Mouse (Mus musculus) limb, embryonic 13.5 days (tissue): ENCODE measurements around the gene Grin3b. TPM values are rescaled to one million over a fixed set of nuclear protein-coding genes. Genes with fewer than 3 reads are reported as not detected.

Experiments used
- ATAC-seq: fragments of 200-750 bp; cut with Nextera tagmentation; 2 replicates; pipeline ENCODE4 v1.8.0; 2017; ENCODE audit warnings: low read depth, moderate number of reproducible peaks, moderate TSS enrichment; ENCODE audit not compliant: low FRiP score
- H3K27ac ChIP-seq: fragments of 300-500 bp; sonication (generic); 2 replicates; pipeline ENCODE4 v1.5.1; 2015; ENCODE audit warnings: inconsistent platforms, mild to moderate bottlenecking, moderate library complexity
- H3K27me3 ChIP-seq: fragments of 300-500 bp; sonication (generic); 2 replicates; pipeline ENCODE4 v1.6.1; 2015; ENCODE audit warnings: mild to moderate bottlenecking, inconsistent platforms
- H3K36me3 ChIP-seq: fragments of 300-500 bp; sonication (generic); 2 replicates; pipeline ENCODE4 v1.6.1; 2015; ENCODE audit warnings: inconsistent platforms, mild to moderate bottlenecking, moderate library complexity
- H3K4me1 ChIP-seq: fragments of 300-500 bp; sonication (generic); 2 replicates; pipeline ENCODE4 v1.6.1; 2015; ENCODE audit warnings: inconsistent platforms
- H3K4me2 ChIP-seq: fragments of 300-500 bp; sonication (generic); replicated peaks from 2 replicates; pipeline ENCODE4 v1.6.1; 2015; ENCODE audit warnings: inconsistent platforms, mild to moderate bottlenecking, moderate library complexity
- H3K4me3 ChIP-seq: fragments of 300-500 bp; sonication (generic); 2 replicates; pipeline ENCODE4 v1.5.1; 2015; ENCODE audit warnings: moderate library complexity, mild to moderate bottlenecking, inconsistent platforms
- H3K9ac ChIP-seq: fragments of 300-500 bp; sonication (generic); 2 replicates; pipeline ENCODE4 v1.6.1; 2015; ENCODE audit warnings: mild to moderate bottlenecking, inconsistent platforms
- H3K9me3 ChIP-seq: fragments of 300-500 bp; sonication (generic); 2 replicates; pipeline ENCODE4 v1.6.1; 2016; ENCODE audit warnings: inconsistent platforms
- WGBS: fragments of 180-500 bp; shearing (Covaris S2); methylation state at CpG from one replicate; pipeline ENCODE4 v1.1.7; 2015; 5-methylcytosine and 5-hydroxymethylcytosine counted together
- polyA plus RNA-seq: library from polyadenylated mRNA; unstranded; fragments of >200 nt; fragmentation: Nextera tagmentation; extraction: Ambion mirVana; gene quantifications from 2 replicates; pipeline ENCODE4 v1.2.1, GENCODE M21; 2015

The Grin3b gene
- polyA plus RNA-seq, 1 experiment from 2014 or later, result 0.41 TPM

GRCm38 (mm10) chr10:80022164-80022563 is 51.6 kb downstream of the Grin3b start:
- H3K4me3 ChIP-seq, result no peak overlapping the region
- H3K36me3 ChIP-seq, result peaks cover 15% of the 10 kb centered on the region; the same call in 1 of the 2 replicates
- peaks cover 15% of the 10 kb centered on the region for H3K27me3 ChIP-seq
- no peak overlapping the region for H3K9ac ChIP-seq
- no peak for ATAC-seq
- no peak overlapping the region for H3K4me2 ChIP-seq
- no peak overlapping the region for H3K27ac ChIP-seq
- peaks cover 23% of the 10 kb centered on the region for H3K4me1 ChIP-seq
- WGBS, result 91% methylated on average over 12 of the region's 12 CpGs
- no peaks in the 10 kb centered on the region for H3K9me3 ChIP-seq

DNA sequence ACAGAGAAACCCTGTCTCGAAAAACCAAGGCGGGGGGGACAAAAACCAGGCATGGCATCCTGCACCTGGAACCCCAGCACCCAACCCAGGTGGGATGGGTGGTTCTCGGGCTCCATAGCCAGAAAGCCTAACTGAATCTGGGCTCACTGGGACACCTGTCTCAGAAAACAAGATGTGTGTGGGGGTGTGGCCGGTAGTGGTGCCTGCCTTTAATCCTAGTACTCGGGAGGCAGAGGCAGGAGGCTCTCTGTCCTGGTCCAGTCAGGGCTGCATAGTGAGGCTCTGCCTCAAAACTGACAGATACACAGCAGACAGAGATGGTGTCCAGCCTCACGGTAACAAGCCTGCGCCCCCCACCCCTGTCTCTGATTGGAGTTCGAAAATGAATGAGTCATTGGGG is 52.3 kb downstream of the Grin3b start:
- Histone ChIP-seq H3K4me3 (no peak overlapping the region), H3K36me3 (peaks cover 15% of the 10 kb centered on the region; the same call in 1 of the 2 replicates), H3K27me3 (peaks cover 8% of the 10 kb centered on the region; the same call in 1 of the 2 replicates), H3K4me1 (peaks cover 23% of the 10 kb centered on the region), H3K4me2 (no peak overlapping the region), H3K9ac (no peak overlapping the region), H3K9me3 (no peaks in the 10 kb centered on the region), H3K27ac (no peak overlapping the region)
- ATAC-seq, result no peak
- 93% methylated on average over 8 of the region's 8 CpGs for WGBS

- Histone ChIP-seq H3K9ac (no peak overlapping the region), H3K4me2 (no peak overlapping the region), H3K27me3 (peaks cover 6% of the 10 kb centered on the region; the same call in 1 of the 2 replicates), H3K4me1 (peaks cover 20% of the 10 kb centered on the region), H3K9me3 (no peaks in the 10 kb centered on the region), H3K4me3 (no peak overlapping the region), H3K36me3 (peaks cover 18% of the 10 kb centered on the region), H3K27ac (no peak overlapping the region)
- WGBS, result 84% methylated on average over 5 of the region's 5 CpGs
- ATAC-seq, result no peak
Observed at GRCm38 (mm10) chr10:80023758-80024157, 53.2 kb downstream of the Grin3b start.

DNA sequence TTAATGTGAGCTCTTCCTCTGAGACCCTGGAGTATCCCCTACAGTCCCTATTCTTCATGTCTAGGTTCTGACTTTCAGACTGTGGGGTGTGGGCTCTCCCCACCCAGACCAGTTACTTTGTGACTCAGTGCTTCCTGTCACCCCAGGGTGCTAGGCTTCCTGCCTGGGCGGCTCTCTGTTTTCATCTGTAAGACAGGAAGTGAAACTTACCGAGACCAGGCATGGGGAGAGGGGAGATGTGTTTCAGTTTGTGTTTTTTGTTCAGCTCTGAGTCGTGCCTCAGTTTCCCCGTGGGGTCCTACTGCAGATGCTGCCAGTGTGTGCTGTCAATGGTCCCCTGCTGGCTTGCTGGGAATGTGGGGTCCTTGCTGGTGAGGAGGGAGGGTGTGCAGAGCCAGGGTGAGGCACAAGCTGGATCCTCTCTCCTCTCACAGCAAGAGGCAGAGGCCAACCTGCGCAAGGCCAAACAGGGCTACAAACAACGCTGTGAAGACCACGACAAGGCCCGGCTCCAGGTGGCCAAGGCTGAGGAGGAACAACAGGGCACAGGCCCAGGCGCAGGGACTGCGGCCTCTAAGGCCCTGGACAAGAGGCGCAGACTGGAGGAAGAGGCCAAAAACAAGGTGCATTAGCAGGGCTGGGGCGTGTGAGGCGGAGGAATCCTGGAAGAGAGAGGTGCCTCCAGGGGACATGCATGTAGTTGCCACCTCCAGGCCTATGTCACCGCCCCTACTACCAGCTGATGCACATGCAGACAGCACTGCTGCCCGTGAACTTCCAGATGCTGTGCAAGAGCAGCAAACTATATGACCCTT is 53.9 kb downstream of the Grin3b start:
- ATAC-seq, result no peak
- Histone ChIP-seq H3K4me2 (no peak overlapping the region), H3K27me3 (peaks cover 2% of the 10 kb centered on the region; the same call in 1 of the 2 replicates), H3K9me3 (no peaks in the 10 kb centered on the region), H3K4me1 (peaks cover 13% of the 10 kb centered on the region), H3K9ac (no peak overlapping the region), H3K4me3 (no peak overlapping the region), H3K27ac (no peak overlapping the region), H3K36me3 (peaks cover 21% of the 10 kb centered on the region)
- WGBS, result 77% methylated on average over 15 of the region's 15 CpGs

GRCm38 (mm10) chr10:80025044-80025347 is 54.5 kb downstream of the Grin3b start:
- Histone ChIP-seq H3K9ac (no peak overlapping the region), H3K27me3 (peaks cover 2% of the 10 kb centered on the region; the same call in 1 of the 2 replicates), H3K4me3 (no peak overlapping the region), H3K27ac (no peak overlapping the region), H3K4me1 (peaks cover 8% of the 10 kb centered on the region), H3K4me2 (no peak overlapping the region), H3K9me3 (no peaks in the 10 kb centered on the region), H3K36me3 (peaks cover 21% of the 10 kb centered on the region)
- WGBS, result 54% methylated on average over 4 of the region's 4 CpGs
- ATAC-seq, result no peak

DNA sequence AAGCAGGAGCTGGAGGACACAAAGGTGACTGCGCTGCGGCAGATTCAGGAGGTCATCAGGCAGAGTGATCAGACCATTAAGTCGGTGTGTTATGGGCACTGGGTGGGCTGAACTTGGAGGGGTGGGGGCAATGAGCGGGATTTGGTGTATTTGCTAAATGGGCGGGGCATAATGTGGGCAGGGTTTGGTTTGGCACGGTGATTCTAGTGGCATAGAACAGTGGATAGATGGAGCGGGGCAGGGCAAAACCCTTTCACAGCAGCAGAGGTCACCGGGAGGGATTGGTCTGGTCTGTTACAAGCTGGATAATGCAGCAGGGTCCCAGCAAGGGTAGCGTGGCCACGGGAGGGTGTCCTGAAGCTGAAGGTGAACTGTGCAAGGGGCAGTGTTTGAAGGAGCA is 54.9 kb downstream of the Grin3b start:
- Histone ChIP-seq H3K9me3 (no peaks in the 10 kb centered on the region), H3K4me3 (no peak overlapping the region), H3K27me3 (no peaks in the 10 kb centered on the region), H3K4me1 (peaks cover 3% of the 10 kb centered on the region; the same call in 1 of the 2 replicates), H3K36me3 (peaks cover 21% of the 10 kb centered on the region), H3K9ac (no peak overlapping the region), H3K4me2 (no peak overlapping the region), H3K27ac (no peak overlapping the region)
- WGBS, result 77% methylated on average over 10 of the region's 10 CpGs
- ATAC-seq, result no peak

DNA sequence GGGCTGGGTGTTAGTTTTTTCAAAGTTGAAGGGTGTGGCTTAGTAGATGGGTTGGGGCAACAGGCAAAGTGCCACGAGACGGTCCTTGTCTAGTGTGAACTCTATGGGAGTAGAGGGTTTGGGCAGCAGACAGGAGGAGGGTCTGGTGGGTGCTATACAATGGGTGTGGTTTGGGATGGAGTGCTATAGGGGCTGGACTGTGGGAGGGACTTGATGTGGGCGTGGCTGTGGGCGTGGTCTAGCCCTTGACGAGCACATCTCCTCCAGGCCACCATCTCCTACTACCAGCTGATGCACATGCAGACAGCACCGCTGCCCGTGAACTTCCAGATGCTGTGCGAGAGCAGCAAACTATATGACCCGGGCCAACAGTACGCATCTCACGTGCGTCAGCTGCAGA is 55.4 kb downstream of the Grin3b start:
- WGBS, result 57% methylated on average over 12 of the region's 12 CpGs
- Histone ChIP-seq H3K9ac (no peak overlapping the region), H3K9me3 (no peaks in the 10 kb centered on the region), H3K36me3 (peaks cover 21% of the 10 kb centered on the region), H3K27ac (no peak overlapping the region), H3K27me3 (no peaks in the 10 kb centered on the region), H3K4me3 (no peak overlapping the region), H3K4me1 (no peaks in the 10 kb centered on the region), H3K4me2 (no peak overlapping the region)
- ATAC-seq, result no peak; the same call in 1 of the 2 replicates

Other genes with a start within 250 kb of the Grin3b start
- 49.4 and 54.9 TPM in 2 replicates for gene Polrmt, start 224.1 kb upstream of the Grin3b start, polyA plus RNA-seq
- 0.34 and 0.47 TPM in 2 replicates for gene Fgf22, start 215.6 kb upstream of the Grin3b start, polyA plus RNA-seq
- 93.0 and 95.4 TPM in 2 replicates for gene Rnf126, start 203.8 kb upstream of the Grin3b start, polyA plus RNA-seq
- 7.0 and 7.8 TPM in 2 replicates for gene Fstl3, start 193.4 kb upstream of the Grin3b start, polyA plus RNA-seq
- gene Prss57, start 179.8 kb upstream of the Grin3b start, polyA plus RNA-seq, result 0.11 TPM in 1 of 2 replicates, not detected in the other
- 101 TPM in 2 replicates for gene Palm, start 177.1 kb upstream of the Grin3b start, polyA plus RNA-seq
- 0.90 and 1.4 TPM in 2 replicates for gene Misp, start 149.7 kb upstream of the Grin3b start, polyA plus RNA-seq
- gene Ptbp1, start 116.3 kb upstream of the Grin3b start, polyA plus RNA-seq, result 347 and 366 TPM in 2 replicates
- gene Prtn3, start 96.2 kb upstream of the Grin3b start, polyA plus RNA-seq, result 11.1 and 11.3 TPM in 2 replicates
- gene Plppr3, start 96.1 kb upstream of the Grin3b start, polyA plus RNA-seq, result 138 and 142 TPM in 2 replicates
- 0.29 and 0.86 TPM in 2 replicates for gene Elane, start 84.5 kb upstream of the Grin3b start, polyA plus RNA-seq
- not detected in 2 replicates for gene Cfd, start 79.9 kb upstream of the Grin3b start, polyA plus RNA-seq
- 44.9 and 46.8 TPM in 2 replicates for gene Med16, start 61.8 kb upstream of the Grin3b start, polyA plus RNA-seq
- gene Gm26602, start 59.9 kb upstream of the Grin3b start, polyA plus RNA-seq, result 20.3 TPM in 1 of 2 replicates, not detected in the other
- gene Kiss1r, start 53.7 kb upstream of the Grin3b start, polyA plus RNA-seq, result 0.94 and 1.0 TPM in 2 replicates
- 186 and 188 TPM in 2 replicates for gene R3hdm4, start 49.5 kb upstream of the Grin3b start, polyA plus RNA-seq
- gene Arid3a, start 43.7 kb upstream of the Grin3b start, polyA plus RNA-seq, result 5.5 and 6.2 TPM in 2 replicates
- gene Wdr18, start 10.6 kb upstream of the Grin3b start, polyA plus RNA-seq, result 105 and 106 TPM in 2 replicates
- gene Tmem259, start 13.6 kb downstream of the Grin3b start, polyA plus RNA-seq, result 16.0 and 19.5 TPM in 2 replicates
- gene Cnn2, start 17.9 kb downstream of the Grin3b start, polyA plus RNA-seq, result 287 and 299 TPM in 2 replicates
- 1.8 and 1.9 TPM in 2 replicates for gene Abca7, start 25.8 kb downstream of the Grin3b start, polyA plus RNA-seq
- 7.3 and 7.6 TPM in 2 replicates for gene Arhgap45, start 45.9 kb downstream of the Grin3b start, polyA plus RNA-seq
- gene Polr2e, start 69.1 kb downstream of the Grin3b start, polyA plus RNA-seq, result 244 and 254 TPM in 2 replicates
- 462 and 477 TPM in 2 replicates for gene Gpx4, start 76.5 kb downstream of the Grin3b start, polyA plus RNA-seq
- 13.5 and 15.2 TPM in 2 replicates for gene Sbno2, start 134.9 kb downstream of the Grin3b start, polyA plus RNA-seq
- gene Stk11, start 145.1 kb downstream of the Grin3b start, polyA plus RNA-seq, result 17.1 and 17.4 TPM in 2 replicates
- gene Atp5d, start 167.9 kb downstream of the Grin3b start, polyA plus RNA-seq, result 456 and 475 TPM in 2 replicates
- 7.4 and 8.1 TPM in 2 replicates for gene Cbarp, start 170.1 kb downstream of the Grin3b start, polyA plus RNA-seq
- 22.9 and 23.2 TPM in 2 replicates for gene Midn, start 177.6 kb downstream of the Grin3b start, polyA plus RNA-seq
- gene Cirbp, start 195.3 kb downstream of the Grin3b start, polyA plus RNA-seq, result 149 and 194 TPM in 2 replicates
- 9.7 and 11.0 TPM in 2 replicates for gene 1600002K03Rik, start 202.2 kb downstream of the Grin3b start, polyA plus RNA-seq
- gene Efna2, start 208.8 kb downstream of the Grin3b start, polyA plus RNA-seq, result 39.5 and 40.4 TPM in 2 replicates